Mouse (Mus musculus) midbrain, embryonic 12.5 days (tissue): ENCODE measurements around the gene Mpdu1. TPM values are rescaled to one million over a fixed set of nuclear protein-coding genes. Genes with fewer than 3 reads are reported as not detected.
"Not testable (repeated sequence)": the region's sequence is repeated elsewhere in the genome, so short reads cannot be mapped to it uniquely, and the experiment has no call there.

ENCODE experiments used
- ATAC-seq: fragments of 200-750 bp; cut with Nextera tagmentation; 2 replicates; pipeline ENCODE4 v1.8.0; 2017; ENCODE audit warnings: low read depth, moderate TSS enrichment, moderate library complexity; ENCODE audit not compliant: low FRiP score
- H3K27ac ChIP-seq: fragments of 300-500 bp; sonication (generic); replicated peaks from 2 replicates; pipeline ENCODE4 v1.5.1; 2016; ENCODE audit warnings: mild to moderate bottlenecking
- H3K27me3 ChIP-seq: fragments of 300-500 bp; sonication (generic); 2 replicates; pipeline ENCODE4 v1.6.1; 2016; ENCODE audit warnings: mild to moderate bottlenecking
- H3K36me3 ChIP-seq: fragments of 300-500 bp; sonication (generic); 2 replicates; pipeline ENCODE4 v1.6.1; 2016
- H3K4me1 ChIP-seq: fragments of 300-500 bp; sonication (generic); 2 replicates; pipeline ENCODE4 v1.6.1; 2016
- H3K4me2 ChIP-seq: fragments of 300-500 bp; sonication (generic); replicated peaks from 2 replicates; pipeline ENCODE4 v1.6.1; 2016; ENCODE audit warnings: mild to moderate bottlenecking, moderate library complexity
- H3K4me3 ChIP-seq: fragments of 300-500 bp; sonication (generic); 2 replicates; pipeline ENCODE4 v1.5.1; 2016; ENCODE audit warnings: mild to moderate bottlenecking
- H3K9ac ChIP-seq: fragments of 300-500 bp; sonication (generic); replicated peaks from 2 replicates; pipeline ENCODE4 v1.6.1; 2016; ENCODE audit warnings: mild to moderate bottlenecking, moderate library complexity
- H3K9me3 ChIP-seq: fragments of 300-500 bp; sonication (generic); 2 replicates; pipeline ENCODE4 v1.6.1; 2016; ENCODE audit warnings: mild to moderate bottlenecking
- WGBS: fragments of 180-500 bp; shearing (Covaris S2); methylation state at CpG from one replicate; pipeline ENCODE4 v1.1.7; 2016; 5-methylcytosine and 5-hydroxymethylcytosine counted together
- polyA plus RNA-seq: library from polyadenylated mRNA; unstranded; fragments of >200 nt; fragmentation: Nextera tagmentation; extraction: Ambion mirVana; gene quantifications from 2 replicates; pipeline ENCODE4 v1.2.1, GENCODE M21; 2016

The Mpdu1 gene
- 79.4 and 79.9 TPM in 2 replicates for polyA plus RNA-seq

DNA sequence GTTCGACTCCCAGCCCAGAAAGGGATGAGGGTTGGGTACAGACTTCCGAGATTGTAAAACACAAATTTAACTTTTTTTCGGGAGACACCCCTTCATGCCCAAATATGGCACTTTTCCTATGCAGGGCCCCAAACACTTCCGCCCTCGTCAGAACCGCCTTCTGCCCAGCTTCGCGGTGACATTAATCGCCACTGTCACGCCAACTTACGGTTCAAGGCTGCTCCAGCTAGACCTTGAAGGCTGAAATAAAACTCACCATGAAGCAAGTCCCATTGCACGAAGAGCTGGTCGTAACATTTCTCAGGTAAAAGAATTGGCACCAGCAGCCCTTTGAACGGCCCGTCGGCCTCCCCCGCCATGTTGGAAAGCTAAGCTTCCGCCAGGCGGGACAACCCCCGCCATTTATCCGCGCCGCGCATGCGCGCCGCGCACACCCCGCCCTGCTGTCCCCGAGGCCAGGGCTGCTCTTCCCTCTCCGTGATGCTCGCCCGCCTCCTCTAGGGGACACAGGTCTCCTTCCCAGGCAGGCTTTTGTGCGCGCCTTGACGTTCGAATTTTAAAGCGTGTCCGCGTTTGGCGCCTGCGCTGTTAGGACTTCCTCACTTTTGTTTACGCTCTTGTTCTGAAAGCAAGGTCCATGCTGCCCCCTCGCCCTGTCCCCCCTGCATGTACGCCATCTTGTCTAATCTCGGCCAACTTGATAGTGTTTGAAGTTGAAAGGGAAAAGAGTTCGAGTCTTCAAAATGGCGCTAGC lies at the start of gene Mpdu1:
Mpdu1 (minus strand) TSS at position 430 of the 754 bp plus-strand sequence.
- Histone ChIP-seq H3K9me3 (no peaks in the 10 kb centered on the region), H3K36me3 (peaks cover 62% of the 10 kb centered on the region), H3K9ac (peak within 1 kb of the TSS; percentile 63), H3K27ac (peak within 1 kb of the TSS; percentile 97), H3K4me3 (peak within 1 kb of the TSS; percentile 57), H3K4me1 (peaks cover 12% of the 10 kb centered on the region), H3K27me3 (no peaks in the 10 kb centered on the region), H3K4me2 (peak within 1 kb of the TSS; percentile 61)
- under 1% methylated on average over 48 of the region's 48 CpGs for WGBS
- peak; percentile 95 for ATAC-seq

DNA sequence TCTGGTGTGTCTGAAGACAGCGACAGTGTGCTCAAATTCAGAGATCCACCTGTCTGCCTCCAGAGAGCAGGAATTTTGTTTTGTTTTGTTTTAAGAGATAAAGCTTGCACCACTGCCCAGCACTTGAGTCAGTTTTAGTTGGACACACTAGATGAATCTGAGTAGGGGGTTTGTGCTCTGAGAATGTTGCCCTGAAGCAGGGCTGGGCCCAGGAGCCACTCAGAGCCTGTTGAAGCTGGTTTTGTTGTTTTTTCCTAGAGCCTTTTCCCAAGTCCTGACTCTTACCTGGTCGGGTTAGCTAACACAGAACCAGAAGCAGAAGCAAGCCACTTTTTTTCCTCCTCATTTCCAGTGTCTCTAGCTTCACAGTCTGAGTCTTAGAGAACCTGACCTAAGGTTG lies 48.6 kb upstream of the Mpdu1 start:
- Histone ChIP-seq H3K4me3 (no peak overlapping the region), H3K36me3 (no peaks in the 10 kb centered on the region), H3K27ac (no peak overlapping the region), H3K27me3 (no peaks in the 10 kb centered on the region), H3K4me2 (no peak overlapping the region), H3K9me3 (no peaks in the 10 kb centered on the region), H3K9ac (no peak overlapping the region), H3K4me1 (no peaks in the 10 kb centered on the region)
- 81% methylated on average over 2 of the region's 2 CpGs for WGBS
- no peak for ATAC-seq

DNA sequence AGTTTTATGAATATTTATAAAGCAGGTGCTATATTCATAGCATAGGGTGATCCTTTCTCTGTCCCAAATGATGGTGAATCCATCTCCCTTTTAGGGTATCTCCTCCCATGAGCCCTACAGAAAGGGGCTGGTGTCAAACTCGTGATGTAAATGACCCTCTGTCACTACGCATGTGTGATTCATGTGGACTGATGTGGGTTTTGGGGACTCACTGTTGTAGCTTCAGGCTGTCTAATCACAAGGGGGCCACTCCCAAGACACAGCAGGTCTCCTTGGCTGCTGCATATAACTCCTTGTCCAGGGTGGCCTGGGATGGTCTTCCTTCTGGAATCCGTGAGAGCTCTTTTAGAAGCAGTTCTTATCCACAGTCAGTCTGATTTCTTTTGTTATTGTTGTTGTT lies 48.0 kb upstream of the Mpdu1 start:
- H3K36me3 ChIP-seq = no peaks in the 10 kb centered on the region
- 72% methylated on average over 3 of the region's 3 CpGs for WGBS
- no peaks in the 10 kb centered on the region for H3K9me3 ChIP-seq
- H3K27me3 ChIP-seq = no peaks in the 10 kb centered on the region
- no peaks in the 10 kb centered on the region for H3K4me1 ChIP-seq
- H3K9ac ChIP-seq = no peak overlapping the region
- no peak overlapping the region for H3K4me3 ChIP-seq
- H3K27ac ChIP-seq = no peak overlapping the region
- no peak overlapping the region for H3K4me2 ChIP-seq
- ATAC-seq = no peak

DNA sequence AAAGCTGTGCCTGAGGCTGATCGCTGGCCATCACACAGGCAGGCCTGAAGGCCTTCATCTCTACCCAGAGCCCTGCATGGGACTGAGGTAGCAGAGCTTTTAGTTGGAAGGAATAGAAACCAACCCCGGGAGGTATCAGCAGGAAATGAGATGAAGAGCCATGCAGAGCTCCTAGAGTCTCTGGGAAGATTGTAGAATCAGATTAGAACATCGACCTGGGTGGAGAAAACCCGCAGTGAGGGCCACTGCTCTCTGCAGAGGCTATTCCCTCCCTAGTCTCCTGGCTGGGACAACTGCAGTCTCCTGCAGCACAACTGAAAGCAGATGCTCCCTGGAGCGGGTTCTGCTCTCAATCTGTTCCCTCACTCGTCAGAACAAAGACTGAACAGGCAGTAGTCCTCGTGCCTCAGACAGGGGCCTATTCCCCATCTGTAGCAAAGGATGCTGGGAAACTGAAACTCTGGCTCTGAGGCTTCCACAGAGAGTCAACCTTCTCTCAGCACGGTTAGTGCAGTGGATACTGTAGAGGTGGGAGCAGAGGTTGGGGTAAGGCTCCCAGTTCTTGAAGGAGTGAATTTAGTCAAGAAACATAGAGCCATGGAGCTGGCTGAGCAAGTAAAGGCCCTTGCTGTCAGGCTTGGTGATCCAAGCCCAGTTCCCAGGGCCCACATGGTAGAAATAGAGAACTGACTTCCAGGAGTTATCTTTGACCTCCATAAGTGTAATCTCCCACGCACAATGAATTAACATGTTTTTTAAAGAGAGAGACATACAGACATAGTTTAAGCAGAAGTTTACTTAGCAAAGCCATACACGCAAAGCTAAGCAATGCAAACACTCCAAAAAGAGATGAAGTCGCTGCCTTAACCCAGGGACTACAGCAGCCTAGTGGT lies 47.4 kb upstream of the Mpdu1 start:
- Histone ChIP-seq H3K27ac (peak overlapping the region; percentile 21; the same call in 1 of the 2 replicates), H3K36me3 (no peaks in the 10 kb centered on the region), H3K27me3 (no peaks in the 10 kb centered on the region), H3K9ac (no peak overlapping the region), H3K9me3 (no peaks in the 10 kb centered on the region), H3K4me3 (no peak overlapping the region), H3K4me1 (no peaks in the 10 kb centered on the region), H3K4me2 (no peak overlapping the region)
- ATAC-seq = no peak
- WGBS = 52% methylated on average over 11 of the region's 11 CpGs

DNA sequence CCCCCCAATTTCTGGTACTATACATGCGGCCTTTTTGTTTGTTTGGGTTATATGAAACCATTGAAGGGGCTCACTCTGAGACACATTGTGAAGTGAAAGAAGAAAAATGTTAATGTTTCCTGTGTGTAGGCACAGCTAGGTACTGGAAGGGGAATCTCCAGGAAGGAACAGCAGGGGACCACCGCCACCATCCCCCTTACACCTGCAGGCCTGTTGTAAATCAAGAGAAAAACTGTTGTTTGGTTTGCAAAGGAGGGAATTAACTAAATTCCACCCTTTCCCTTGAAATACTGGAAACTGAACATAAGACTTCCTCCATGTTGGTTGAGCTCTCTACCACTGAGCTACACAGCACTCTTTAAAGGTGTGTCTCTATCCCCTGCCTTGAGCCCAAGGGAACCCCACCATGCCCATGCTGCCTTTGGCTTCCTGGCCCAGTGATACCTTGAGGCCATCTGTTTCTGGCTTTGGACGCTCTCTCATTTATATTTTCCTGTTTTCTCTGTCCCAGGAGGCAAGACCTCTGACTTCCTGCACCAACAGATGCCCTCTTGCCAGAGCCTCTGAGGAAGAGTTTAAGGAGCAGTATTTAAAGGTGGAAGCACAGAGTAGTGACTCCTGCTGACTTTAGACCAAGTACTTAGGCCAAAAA lies 46.3 kb upstream of the Mpdu1 start:
- H3K9me3 ChIP-seq = no peaks in the 10 kb centered on the region
- no peak overlapping the region for H3K4me3 ChIP-seq
- H3K9ac ChIP-seq = no peak overlapping the region
- no peak overlapping the region for H3K4me2 ChIP-seq
- WGBS = 82% methylated on average over 3 of the region's 3 CpGs
- H3K36me3 ChIP-seq = no peaks in the 10 kb centered on the region
- no peaks in the 10 kb centered on the region for H3K27me3 ChIP-seq
- no peak for ATAC-seq
- no peaks in the 10 kb centered on the region for H3K4me1 ChIP-seq
- H3K27ac ChIP-seq = no peak overlapping the region

DNA sequence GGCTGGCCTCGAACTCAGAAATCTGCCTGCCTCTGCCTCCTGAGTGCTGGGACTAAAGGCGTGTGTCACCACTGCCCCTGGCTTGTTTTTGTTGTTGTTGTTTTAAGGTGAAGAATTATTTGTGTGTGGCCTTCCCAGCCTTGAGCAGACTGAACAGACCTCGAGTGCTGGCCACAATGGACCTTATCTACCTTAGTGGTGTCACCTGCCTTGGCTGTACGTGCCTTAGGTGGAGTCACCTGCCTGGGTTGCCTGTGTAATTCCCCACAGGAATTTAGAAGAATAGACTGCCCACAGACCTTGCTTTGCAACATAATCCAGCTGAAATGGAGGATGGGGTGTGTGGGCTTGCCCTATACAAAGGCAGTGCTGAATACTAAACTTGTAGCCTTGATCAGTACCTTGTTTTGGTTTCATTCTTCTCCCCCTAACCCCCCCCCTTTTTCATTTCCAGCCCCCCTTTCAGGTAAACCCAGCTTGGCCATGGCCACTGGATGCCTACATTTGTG lies 45.5 kb upstream of the Mpdu1 start:
- no peak for ATAC-seq
- no peak overlapping the region for H3K27ac ChIP-seq
- H3K4me1 ChIP-seq = no peaks in the 10 kb centered on the region
- no peaks in the 10 kb centered on the region for H3K27me3 ChIP-seq
- H3K9me3 ChIP-seq = no peaks in the 10 kb centered on the region
- H3K4me3 ChIP-seq = no peak overlapping the region
- H3K9ac ChIP-seq = no peak overlapping the region
- no peak overlapping the region for H3K4me2 ChIP-seq
- no peaks in the 10 kb centered on the region for H3K36me3 ChIP-seq
- WGBS = 92% methylated on average over 4 of the region's 4 CpGs

DNA sequence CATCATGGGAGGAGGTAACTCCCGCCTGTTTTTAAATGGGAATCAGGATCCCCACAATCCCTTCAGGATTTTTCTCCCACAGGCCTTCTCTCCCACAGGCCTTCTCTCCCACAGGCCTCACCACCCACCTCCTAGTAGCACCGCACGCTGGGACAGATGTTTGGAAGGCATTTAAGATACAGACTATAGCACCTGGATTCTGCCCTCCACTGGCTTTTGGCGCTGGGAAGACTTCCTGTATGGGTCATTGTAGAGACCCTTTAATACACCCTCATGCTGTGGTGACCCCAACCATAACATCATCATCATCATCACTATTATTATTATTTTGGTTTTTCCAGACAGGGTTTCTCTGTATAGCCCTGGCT lies 45.0 kb upstream of the Mpdu1 start:
- no peaks in the 10 kb centered on the region for H3K27me3 ChIP-seq
- H3K36me3 ChIP-seq = no peaks in the 10 kb centered on the region
- 85% methylated on average over 4 of the region's 4 CpGs for WGBS
- no peak overlapping the region for H3K4me2 ChIP-seq
- ATAC-seq = no peak
- no peak overlapping the region for H3K9ac ChIP-seq
- no peak overlapping the region for H3K4me3 ChIP-seq
- no peaks in the 10 kb centered on the region for H3K4me1 ChIP-seq
- no peaks in the 10 kb centered on the region for H3K9me3 ChIP-seq
- no peak overlapping the region for H3K27ac ChIP-seq

DNA sequence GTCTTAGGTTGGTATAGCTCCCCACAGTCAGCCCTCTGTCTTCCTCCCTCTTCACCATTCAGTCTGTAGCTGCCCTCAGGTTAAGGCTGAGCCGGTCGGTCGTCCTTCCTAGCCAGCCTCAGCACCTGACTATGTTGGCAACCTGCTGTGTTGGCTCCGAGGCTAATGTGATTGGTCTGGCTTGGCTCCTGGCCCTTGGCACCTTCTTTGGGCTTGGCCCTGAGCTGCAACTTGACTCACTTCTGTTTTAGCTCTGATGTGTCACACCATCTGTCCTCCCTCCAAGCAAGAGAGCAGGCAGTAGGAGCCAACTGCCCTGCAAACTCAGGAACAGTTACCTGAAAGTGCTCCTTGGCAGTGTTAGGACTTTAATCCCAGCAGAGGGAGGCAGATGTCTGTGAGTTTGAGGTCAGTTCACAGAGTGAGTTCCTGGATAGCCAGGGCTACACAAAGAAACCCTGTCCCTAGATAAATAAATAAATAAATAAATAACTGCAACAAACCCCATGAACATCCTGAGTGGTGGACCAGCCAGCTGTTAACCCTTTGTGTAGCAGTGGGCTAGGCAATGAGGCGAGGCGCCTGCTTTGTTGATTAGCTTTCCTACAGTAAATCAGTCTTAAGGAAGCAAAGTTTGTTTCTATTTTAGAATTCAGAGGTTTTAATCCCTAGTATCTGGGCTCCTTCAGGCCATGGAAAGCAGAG lies 44.5 kb upstream of the Mpdu1 start:
- no peaks in the 10 kb centered on the region for H3K4me1 ChIP-seq

DNA sequence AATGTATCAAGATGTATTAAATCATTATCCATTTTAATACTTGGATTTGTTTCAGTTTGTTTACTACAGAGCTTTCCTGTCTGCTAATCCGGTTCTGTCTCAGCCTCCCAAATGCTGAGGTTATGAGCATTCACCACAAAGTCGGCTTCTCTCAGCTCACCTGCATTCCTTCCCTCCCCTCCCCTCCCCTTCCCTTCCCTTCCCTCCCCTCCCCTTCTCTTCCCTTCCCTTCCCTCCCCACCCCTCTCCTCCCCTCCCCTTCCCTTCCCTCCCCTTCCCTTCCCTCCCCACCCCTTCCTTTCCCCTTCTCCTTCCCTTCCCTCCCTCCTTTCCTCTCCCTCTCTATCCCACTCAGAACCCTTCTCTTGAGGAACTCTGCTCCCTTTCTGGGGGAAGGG lies 42.2 kb upstream of the Mpdu1 start:
- H3K9me3 ChIP-seq = no peaks in the 10 kb centered on the region
- no peak overlapping the region for H3K9ac ChIP-seq
- no peak overlapping the region for H3K27ac ChIP-seq
- H3K4me3 ChIP-seq = no peak overlapping the region
- no peaks in the 10 kb centered on the region for H3K4me1 ChIP-seq
- no peak for ATAC-seq
- H3K4me2 ChIP-seq = no peak overlapping the region
- no peaks in the 10 kb centered on the region for H3K36me3 ChIP-seq
- no peaks in the 10 kb centered on the region for H3K27me3 ChIP-seq
- WGBS = 52% methylated on average over 2 of the region's 2 CpGs

More for the DNA sequence above, 44.5 kb upstream of the Mpdu1 start:
- ATAC-seq = no peak
- Histone ChIP-seq H3K27me3 (no peaks in the 10 kb centered on the region), H3K27ac (no peak overlapping the region), H3K4me3 (no peak overlapping the region), H3K9me3 (no peaks in the 10 kb centered on the region), H3K9ac (no peak overlapping the region), H3K4me2 (no peak overlapping the region), H3K36me3 (no peaks in the 10 kb centered on the region)
- WGBS = 53% methylated on average over 6 of the region's 6 CpGs

DNA sequence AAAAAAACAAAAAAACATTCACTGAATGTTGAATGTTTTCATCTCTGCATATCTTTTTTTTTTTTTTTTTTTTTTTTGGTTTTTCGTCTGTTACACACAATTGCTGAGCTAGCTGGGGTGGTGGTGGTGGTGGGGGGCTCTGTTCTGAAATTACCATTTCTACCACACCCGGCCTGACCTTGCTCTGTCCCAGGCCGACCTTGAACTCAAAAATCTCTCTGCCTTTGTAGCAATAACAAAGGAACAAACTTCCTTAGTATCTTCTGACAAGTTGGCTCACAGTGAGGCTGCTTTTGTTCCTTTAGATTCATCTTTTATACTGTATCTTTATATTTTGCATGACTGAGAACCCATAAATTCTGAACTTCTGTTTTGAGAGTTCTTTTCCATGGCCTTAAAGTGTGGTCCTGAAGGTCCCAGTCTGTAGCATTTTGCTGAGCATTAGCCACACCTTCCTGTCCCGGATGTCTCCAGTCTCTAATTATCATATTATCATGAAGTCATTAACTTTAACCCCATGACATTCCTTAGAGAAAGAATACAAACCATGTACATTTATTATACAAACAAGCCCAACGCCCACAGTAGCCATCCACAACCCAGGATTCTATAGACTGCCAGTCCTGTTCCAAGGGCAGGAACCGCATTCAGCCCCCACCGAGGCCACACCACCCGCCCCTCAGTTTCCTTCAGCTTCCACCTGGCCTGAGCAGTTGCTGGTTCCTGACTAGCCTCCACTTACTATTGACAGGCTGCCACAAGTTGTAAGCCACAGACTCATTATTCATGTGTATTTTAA lies 41.6 kb upstream of the Mpdu1 start:
- H3K27ac ChIP-seq = no peak overlapping the region
- no peaks in the 10 kb centered on the region for H3K9me3 ChIP-seq
- no peaks in the 10 kb centered on the region for H3K27me3 ChIP-seq
- no peaks in the 10 kb centered on the region for H3K4me1 ChIP-seq
- H3K9ac ChIP-seq = no peak overlapping the region
- no peak overlapping the region for H3K4me3 ChIP-seq
- ATAC-seq = no peak
- WGBS = 73% methylated on average over 8 of the region's 8 CpGs
- no peak overlapping the region for H3K4me2 ChIP-seq
- H3K36me3 ChIP-seq = no peaks in the 10 kb centered on the region

DNA sequence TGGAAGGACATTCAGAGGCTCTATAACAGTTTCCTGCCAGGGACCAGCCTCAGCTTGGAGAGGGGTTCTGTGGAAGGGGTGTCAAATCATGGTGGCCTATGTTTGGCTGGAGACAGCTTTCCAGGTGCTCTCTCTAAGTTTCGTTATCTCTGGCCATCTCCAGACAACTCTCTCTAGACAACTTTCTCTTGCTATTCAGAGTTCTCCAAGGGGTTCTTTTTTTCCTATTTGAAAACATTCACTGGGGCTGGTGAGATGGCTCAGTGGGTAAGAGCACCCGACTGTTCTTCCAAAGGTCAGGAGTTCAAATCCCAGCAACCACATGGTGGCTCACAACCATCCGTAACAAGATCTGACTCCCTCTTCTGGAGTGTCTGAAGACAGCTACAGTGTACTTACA lies 40.9 kb upstream of the Mpdu1 start:
- not testable (repeated sequence) for H3K4me2 ChIP-seq, ATAC-seq, H3K27ac ChIP-seq, H3K36me3 ChIP-seq, H3K4me1 ChIP-seq, H3K4me3 ChIP-seq, H3K9ac ChIP-seq, H3K27me3 ChIP-seq, H3K9me3 ChIP-seq
- 74% methylated on average over 2 of the region's 3 CpGs for WGBS
